Mouse (Mus musculus) retina, adult 2 months (tissue): ENCODE measurements at regions not wholly inside any gene's neighbourhood (a gene's known extent, or its start where the extent isn't known, plus 50 kb on each side); places are given as distances from the start of the nearest gene placed in this dataset.
A peak's percentile ranks its signal among the peaks of the same experiment; 100 is the strongest.

Experiments
- DNase-seq: peaks from one replicate; pipeline ENCODE4 v3.0.0-alpha.2; 2012; ENCODE audit warnings: low read depth, low spot score

- no peak for DNase-seq
These were observed 224.5 kb upstream of the Pfn2 start for GRCm38 (mm10) chr3:58072230-58072839.

GRCm38 (mm10) chr3:58089344-58090139, 241.7 kb upstream of the Pfn2 start:
- DNase-seq = no peak

GRCm38 (mm10) chr3:58090396-58090795, 242.5 kb upstream of the Pfn2 start:
- DNase-seq = no peak

- no peak for DNase-seq
These were observed 243.7 kb upstream of the Pfn2 start for GRCm38 (mm10) chr3:58091466-58092176.

- no peak for DNase-seq
These were observed 263.1 kb upstream of the Pfn2 start for GRCm38 (mm10) chr3:58110911-58111476.

- DNase-seq = no peak
These were observed 264.6 kb upstream of the Pfn2 start for GRCm38 (mm10) chr3:58112431-58112856.

- DNase-seq = no peak
These were observed 266.1 kb upstream of the Pfn2 start for GRCm38 (mm10) chr3:58113941-58114340.

- no peak for DNase-seq
These were observed 267.6 kb upstream of the Pfn2 start for GRCm38 (mm10) chr3:58115511-58115910.

- no peak for DNase-seq
These were observed 269.0 kb upstream of the Pfn2 start for GRCm38 (mm10) chr3:58116848-58117247.

- no peak for DNase-seq
These were observed 272.2 kb upstream of the Pfn2 start for GRCm38 (mm10) chr3:58120051-58120450.

- DNase-seq = peak; percentile 41
These were observed 274.8 kb upstream of the Pfn2 start for GRCm38 (mm10) chr3:58122456-58123359.

GRCm38 (mm10) chr3:58123396-58124077, 275.7 kb upstream of the Pfn2 start:
- no peak for DNase-seq

GRCm38 (mm10) chr3:58124886-58125285, 277.0 kb upstream of the Pfn2 start:
- DNase-seq = no peak

- no peak for DNase-seq
These were observed 279.1 kb upstream of the Pfn2 start for GRCm38 (mm10) chr3:58126996-58127395.

- DNase-seq = no peak
These were observed 280.2 kb upstream of the Pfn2 start for GRCm38 (mm10) chr3:58128059-58128458.

- DNase-seq = no peak
These were observed 281.6 kb upstream of the Pfn2 start for GRCm38 (mm10) chr3:58129358-58129903.

- no peak for DNase-seq
These were observed 278.7 kb upstream of the Tsc22d2 start for GRCm38 (mm10) chr3:58135607-58136365.

- no peak for DNase-seq
These were observed 275.6 kb upstream of the Tsc22d2 start for GRCm38 (mm10) chr3:58138726-58139585.

- no peak for DNase-seq
These were observed 268.4 kb upstream of the Tsc22d2 start for GRCm38 (mm10) chr3:58146108-58146507.
